Mouse (Mus musculus): ENCODE data around the gene Kctd6. TPM values are rescaled to one million over a fixed set of nuclear protein-coding genes. Genes with fewer than 3 reads are reported as not detected.
"Not testable (repeated sequence)": the region's sequence is repeated elsewhere in the genome, so short reads cannot be mapped to it uniquely, and the experiment has no call there.

Gene Kctd6
- total RNA-seq, 2 experiments from 2014 or later = 41.5 to 42.1 TPM

DNA sequence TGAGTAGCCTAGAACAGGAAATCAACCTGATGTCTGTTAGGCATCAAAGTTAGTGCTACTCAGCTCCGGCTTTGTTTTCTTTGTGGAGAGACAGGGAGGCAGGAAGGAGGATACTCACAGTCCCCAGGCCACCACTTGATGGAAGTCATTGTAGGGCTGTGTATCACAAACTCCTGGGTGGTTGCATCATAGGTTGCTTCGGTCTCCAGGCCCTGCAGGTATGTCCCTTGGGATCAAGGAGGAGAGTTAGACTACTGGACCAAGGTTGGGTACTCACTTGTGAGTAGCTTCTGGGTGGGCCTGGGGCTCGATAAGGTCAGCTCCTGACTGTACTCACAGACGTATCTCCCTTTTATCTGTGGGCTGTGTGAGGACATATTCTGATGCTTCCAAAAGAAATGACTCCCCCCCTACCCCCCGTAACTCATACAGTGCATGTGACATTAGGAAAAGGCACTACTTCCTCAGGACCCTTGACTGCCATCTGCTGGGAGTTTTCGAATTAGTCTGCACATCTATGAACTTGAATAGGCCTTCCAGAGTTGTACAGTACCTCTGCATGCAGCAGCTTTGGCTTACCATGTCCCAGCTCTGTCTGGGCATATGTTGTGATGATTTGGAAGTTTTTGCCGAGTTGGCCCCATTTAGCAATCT, 41.3 kb downstream of the Kctd6 start:
- no peak overlapping the region for H3K27ac ChIP-seq
- DNase-seq (ENCODE audit: extremely low spot score in 1 of 2, low spot score in 2 of 2) = peak; percentile 58 to 63
- TF ChIP-seq CTCF (IDR thresholded peaks at IDR 0.05) = peak; percentile 59
- no peak overlapping the region for H3K4me3 ChIP-seq
- intact Hi-C loops (cut with DNase I) = loop anchor here (5.0 to 10.0 kb wide), 2 partner anchors 80 to 163 kb away; partner anchors contain the start of gene Pdhb

DNA sequence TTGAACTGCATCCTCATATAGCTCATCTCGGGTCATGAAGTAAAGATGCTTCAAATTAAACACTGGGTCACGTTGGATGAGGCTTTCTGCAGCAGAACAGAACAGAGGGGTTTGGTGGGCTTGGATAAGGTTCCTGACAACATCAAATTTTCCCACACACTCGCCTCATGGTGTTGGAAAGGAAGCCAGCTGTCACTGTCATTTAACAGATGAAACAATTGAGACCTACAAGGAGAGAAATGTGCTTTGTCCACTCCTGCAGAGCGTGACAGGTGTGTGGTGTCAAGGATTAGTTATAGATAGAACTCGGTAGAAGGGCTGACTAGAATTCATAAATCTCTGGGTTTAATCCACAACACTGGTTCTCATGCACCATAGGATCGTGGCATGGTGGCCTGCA, 42.1 kb downstream of the Kctd6 start:
- H3K4me3 ChIP-seq = no peak overlapping the region
- intact Hi-C loops (cut with DNase I) = loop anchor here (5.0 to 10.0 kb wide), 2 partner anchors 81 to 164 kb away; partner anchors contain the start of gene Pdhb
- no peak for TF ChIP-seq CTCF (IDR thresholded peaks at IDR 0.05)
- no peak overlapping the region for H3K27ac ChIP-seq
- no peak for DNase-seq (ENCODE audit: extremely low spot score in 1 of 2, low spot score in 2 of 2)

- TF ChIP-seq CTCF (IDR thresholded peaks at IDR 0.05) = no peak
- intact Hi-C loops (cut with DNase I) = loop anchor here (5.0 to 10.0 kb wide), 2 partner anchors 82 to 165 kb away; partner anchors contain the start of gene Pdhb
- H3K27ac ChIP-seq = no peak overlapping the region
Measured at GRCm38 (mm10) chr14:8256881-8257280, 42.9 kb downstream of the Kctd6 start.

DNA sequence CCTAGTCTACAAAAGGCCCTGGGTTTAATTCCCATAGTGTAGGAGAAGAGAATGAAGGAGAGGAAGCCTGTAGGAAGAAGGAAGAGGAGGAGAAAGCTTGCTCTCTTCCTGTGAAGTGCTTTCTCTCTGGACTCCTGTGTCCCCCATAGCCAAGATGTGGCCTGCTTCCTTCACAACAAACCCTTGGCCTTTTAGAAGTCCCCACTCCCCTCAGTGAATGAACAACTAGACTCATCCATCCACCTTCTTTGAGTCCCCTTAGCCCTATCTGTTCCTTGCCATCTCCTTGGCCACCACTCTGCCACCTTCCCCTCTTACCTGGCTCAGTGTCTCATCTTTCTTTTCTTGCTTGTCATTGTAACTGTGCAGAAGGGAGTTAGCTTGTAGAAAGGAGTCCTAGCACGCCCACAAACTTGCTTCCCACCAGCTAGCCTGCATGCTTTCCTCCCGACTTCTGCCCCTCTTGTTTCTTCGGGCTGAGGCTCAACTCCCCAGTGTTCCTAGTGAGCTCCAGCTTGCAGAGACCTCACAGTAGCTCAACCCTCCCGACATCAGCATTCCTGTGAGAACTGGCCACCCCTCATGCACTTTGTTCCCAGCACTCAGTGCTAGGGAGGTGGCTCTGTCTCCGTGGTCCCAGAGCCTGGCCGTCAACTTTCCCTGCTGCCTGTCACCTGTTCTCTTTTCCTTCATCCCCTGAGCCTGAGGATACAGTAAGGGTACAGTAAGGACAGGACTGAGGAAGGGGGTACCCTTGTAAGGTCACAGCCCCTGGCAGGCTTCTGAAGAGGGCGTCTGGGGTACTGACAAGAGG, 43.8 kb downstream of the Kctd6 start:
- no peak for TF ChIP-seq CTCF (IDR thresholded peaks at IDR 0.05)
- Histone ChIP-seq H3K4me3 (no peak overlapping the region), H3K27ac (no peak overlapping the region)
- DNase-seq (ENCODE audit: extremely low spot score in 1 of 2, low spot score in 2 of 2) = no peak
- intact Hi-C loops (cut with DNase I) = loop anchor here (5.0 to 10.0 kb wide), 2 partner anchors 83 to 165 kb away; partner anchors contain the start of gene Pdhb

More at GRCm38 (mm10) chr14:8256881-8257280, 42.9 kb downstream of the Kctd6 start:
- DNase-seq (ENCODE audit: extremely low spot score in 1 of 2, low spot score in 2 of 2) = no peak
- H3K4me3 ChIP-seq = no peak overlapping the region

DNA sequence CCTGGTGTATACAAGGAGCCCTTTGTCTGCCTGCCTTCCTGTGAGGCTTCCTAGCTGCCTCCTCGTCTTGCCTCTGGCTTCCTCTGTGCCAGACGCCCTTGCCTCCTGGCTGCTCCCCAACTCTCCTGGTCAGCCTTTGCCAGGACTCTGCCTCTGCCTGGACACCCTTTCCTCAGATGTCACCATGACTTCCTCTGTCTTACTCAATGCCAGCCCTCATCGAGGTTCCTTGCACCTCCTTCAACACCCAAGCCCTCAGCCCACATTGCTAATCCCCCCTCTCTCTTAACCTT, 44.3 kb downstream of the Kctd6 start:
- Histone ChIP-seq H3K27ac (no peak overlapping the region), H3K4me3 (no peak overlapping the region)
- DNase-seq (ENCODE audit: extremely low spot score in 1 of 2, low spot score in 2 of 2) = no peak
- no peak for TF ChIP-seq CTCF (IDR thresholded peaks at IDR 0.05)
- intact Hi-C loops (cut with DNase I) = loop anchor here (5.0 to 10.0 kb wide), 2 partner anchors 83 to 166 kb away; partner anchors contain the start of gene Pdhb

DNA sequence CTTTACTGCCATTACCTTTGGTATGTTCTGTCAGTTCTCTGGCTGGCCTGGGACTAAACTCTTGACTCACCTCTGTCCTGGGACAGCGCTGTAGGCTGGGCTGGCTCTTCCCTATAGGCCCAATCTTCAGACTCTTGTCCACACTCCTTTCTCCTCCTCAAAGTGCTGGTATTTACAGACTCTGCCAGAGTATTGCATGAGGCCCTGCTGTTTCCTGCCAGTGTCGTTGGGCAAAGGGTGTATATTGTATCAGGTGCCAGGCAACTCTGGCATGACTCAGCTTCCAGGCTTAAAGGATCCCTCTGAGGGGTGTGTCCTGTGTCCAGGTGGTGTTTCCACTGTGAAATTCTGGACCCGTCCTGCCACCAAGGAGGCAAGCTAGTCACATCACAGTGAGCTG, 44.8 kb downstream of the Kctd6 start:
- no peak for TF ChIP-seq CTCF (IDR thresholded peaks at IDR 0.05)
- no peak overlapping the region for H3K4me3 ChIP-seq
- DNase-seq (ENCODE audit: extremely low spot score in 1 of 2, low spot score in 2 of 2) = no peak
- intact Hi-C loops (cut with DNase I) = loop anchor here (5.0 to 10.0 kb wide), 2 partner anchors 84 to 166 kb away; partner anchors contain the start of gene Pdhb
- no peak overlapping the region for H3K27ac ChIP-seq

DNA sequence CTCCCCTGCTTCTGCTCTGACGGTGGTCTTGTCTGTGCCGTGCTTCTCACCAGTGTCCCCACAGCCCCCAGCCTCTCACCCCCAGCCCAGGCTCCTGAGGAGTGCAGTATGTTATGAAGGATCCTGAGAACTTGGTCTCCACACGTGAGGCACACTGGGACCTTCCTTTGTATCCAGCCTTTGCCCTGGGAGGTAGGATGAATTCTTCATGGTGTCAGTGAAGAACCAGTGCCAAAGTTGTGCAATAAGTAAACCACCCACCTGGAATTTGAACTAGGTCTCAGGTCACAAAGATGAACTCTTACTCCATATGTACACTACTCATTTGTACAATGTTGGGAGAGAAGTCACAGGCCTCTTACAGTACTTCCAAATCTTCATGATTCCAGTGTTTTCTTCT, 45.2 kb downstream of the Kctd6 start, which contains the start of gene Acox2:
Gene Acox2 (minus strand): TSS at position 188 of the 400 bp plus-strand sequence.
- no peak for TF ChIP-seq CTCF (IDR thresholded peaks at IDR 0.05)
- DNase-seq (ENCODE audit: extremely low spot score in 1 of 2, low spot score in 2 of 2) = no peak
- H3K27ac ChIP-seq = no peak within 1 kb of the TSS
- H3K4me3 ChIP-seq = no peak within 1 kb of the TSS
- intact Hi-C loops (cut with DNase I) = loop anchor here (5.0 to 10.0 kb wide), 2 partner anchors 84 to 167 kb away; partner anchors contain the start of gene Pdhb

DNA sequence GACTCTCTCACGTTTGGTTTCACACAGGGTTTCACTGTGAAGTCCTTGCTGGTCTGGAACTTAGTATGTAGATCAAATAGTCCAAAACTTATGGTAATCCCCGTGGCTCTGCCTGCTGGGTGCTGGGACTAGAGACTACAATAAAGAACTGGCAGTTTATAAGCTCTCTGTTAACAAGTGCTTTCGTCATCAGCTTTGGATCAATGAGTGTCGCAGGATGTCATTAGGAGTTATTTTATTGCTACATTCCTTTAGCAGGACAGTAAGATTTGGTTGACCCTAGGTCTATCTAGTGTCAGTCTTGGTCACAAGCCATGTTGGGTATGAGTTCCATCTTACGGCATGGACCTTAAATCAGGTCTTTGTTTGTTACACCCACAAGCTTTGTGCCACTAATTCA, 46.3 kb downstream of the Kctd6 start:
- Histone ChIP-seq H3K27ac (no peak overlapping the region), H3K4me3 (no peak overlapping the region)
- DNase-seq (ENCODE audit: extremely low spot score in 1 of 2, low spot score in 2 of 2) = no peak
- TF ChIP-seq CTCF (IDR thresholded peaks at IDR 0.05) = no peak
- intact Hi-C loops (cut with DNase I) = loop anchor here (5.0 kb wide), 1 partner anchor 72 kb away; no protein-coding TSS in a partner anchor

- Histone ChIP-seq H3K27ac (no peak overlapping the region), H3K4me3 (no peak overlapping the region)
- TF ChIP-seq CTCF (IDR thresholded peaks at IDR 0.05) = peak; percentile 44
- intact Hi-C loops (cut with DNase I) = loop anchor here (1.0 to 5.0 kb wide), 2 partner anchors 70 to 84 kb away; no protein-coding TSS in a partner anchor
- DNase-seq (ENCODE audit: extremely low spot score in 1 of 2, low spot score in 2 of 2) = no peak
Measured at GRCm38 (mm10) chr14:8262242-8262641, 48.3 kb downstream of the Kctd6 start.

- Histone ChIP-seq H3K27ac (no peak overlapping the region), H3K4me3 (no peak overlapping the region)
- DNase-seq (ENCODE audit: extremely low spot score in 1 of 2, low spot score in 2 of 2) = no peak
- TF ChIP-seq CTCF (IDR thresholded peaks at IDR 0.05) = no peak
- intact Hi-C loops (cut with DNase I) = loop anchor here (5.0 kb wide), 1 partner anchor 68 kb away; no protein-coding TSS in a partner anchor
Measured at GRCm38 (mm10) chr14:8264378-8264777, 50.4 kb downstream of the Kctd6 start.

GRCm38 (mm10) chr14:8271281-8271680, 57.3 kb downstream of the Kctd6 start:
- DNase-seq (ENCODE audit: extremely low spot score in 1 of 2, low spot score in 2 of 2); intact Hi-C loops (cut with DNase I): not testable (repeated sequence)

More at GRCm38 (mm10) chr14:8271281-8271680, 57.3 kb downstream of the Kctd6 start:
- not testable (repeated sequence) for H3K27ac ChIP-seq, H3K4me3 ChIP-seq

Other genes with a start within 250 kb of the Kctd6 start
- under 1 TPM in 1 of 2 experiments, not detected in 1; 0.07 TPM for gene Dnase1l3, start 219.6 kb upstream of the Kctd6 start, total RNA-seq (2021)
- gene Abhd6, start 211.2 kb upstream of the Kctd6 start, total RNA-seq (2021) = 10 to 100 TPM; 69.2 to 78.7 TPM
- gene Rpp14, start 133.8 kb upstream of the Kctd6 start, total RNA-seq (2021) = 10 to 100 TPM; 32.7 to 40.2 TPM
- 10 to 100 TPM; 34.5 to 36.6 TPM for gene Pxk, start 115.9 kb upstream of the Kctd6 start, total RNA-seq (2021)
- gene Pdhb, start 41.1 kb upstream of the Kctd6 start, total RNA-seq (2021) = 100 to 1,000 TPM; 159 to 168 TPM
- under 1 TPM in 1 of 2 experiments, not detected in 1; 0.36 TPM for gene Acox2, start 45.2 kb downstream of the Kctd6 start, total RNA-seq (2021)
- 100 to 1,000 TPM; 321 to 343 TPM for gene Fam107a, start 103.9 kb downstream of the Kctd6 start, total RNA-seq (2021)
- gene Oit1, start 164.6 kb downstream of the Kctd6 start, total RNA-seq (2021) = not detected